14 mouse cellular contexts compared by ENCODE assay signal in genomic region chr11:117278113-117278512, GRCm38 (mm10).
DNase-seq lines count a peak whose midpoint lies in the region; ATAC-seq and TF ChIP-seq lines count a peak whose summit lies in the region.
"Had no signal": no experiment of that assay in that cellular context is flagged by ENCODE, and none has a peak within 500 bp of the region (broad histone marks: within the 10 kb centered on the region; RNA-seq: fewer than 3 reads in every experiment).

No protein-coding gene starts in this region.

- H3K27ac ChIP-seq in forebrain, embryonic 13.5 days: peak overlapping the region; percentile 19; the same call in 1 of the 2 replicates
- H3K27ac ChIP-seq in forebrain, embryonic 11.5 days (ENCODE audit: low read depth, low read length): no peak overlapping the region
- H3K27ac ChIP-seq in intestine, embryonic 16.5 days (ENCODE audit: low read length): peak overlapping the region; percentile 39; the same call in 1 of the 2 replicates
- no peak overlapping the region for H3K27ac ChIP-seq in intestine, embryonic 15.5 days
- H3K27ac ChIP-seq in limb, embryonic 10.5 days: peak overlapping the region; percentile 22
- H3K27ac ChIP-seq: hindbrain, embryonic 12.5 days had no signal

- no peak for TF ChIP-seq CTCF in E14TG2a.4 (conservative IDR thresholded peaks at IDR 0.05; ENCODE audit: low read length)

- DNase-seq in forebrain, embryonic 11.5 days (ENCODE audit: low spot score): no peak
- no peak for DNase-seq in limb, embryonic 10.5 days (ENCODE audit: low spot score)
- no peak for DNase-seq in cerebellum, postnatal 14 days
- DNase-seq: cerebellum, adult 9-10 months; lung, adult 2 months; retina, postnatal 1 day had no signal

- H3K4me3 ChIP-seq in forebrain, embryonic 13.5 days: no peak overlapping the region
- H3K4me3 ChIP-seq in forebrain, embryonic 11.5 days (ENCODE audit: low read depth, low read length): no peak overlapping the region
- H3K4me3 ChIP-seq in intestine, embryonic 16.5 days (ENCODE audit: low read length): no peak overlapping the region
- no peak overlapping the region for H3K4me3 ChIP-seq in intestine, embryonic 15.5 days (replicated peaks)
- peak overlapping the region; percentile 35; the same call in 1 of the 2 replicates for H3K4me3 ChIP-seq in E14TG2a.4 (replicated peaks; ENCODE audit: low read length)
- H3K4me3 ChIP-seq in limb, embryonic 10.5 days: peak overlapping the region; percentile 2
- H3K4me3 ChIP-seq: hindbrain, embryonic 12.5 days had no signal

- H3K9ac ChIP-seq in forebrain, embryonic 13.5 days: peak overlapping the region; percentile 8; the same call in 1 of the 2 replicates
- H3K9ac ChIP-seq in forebrain, embryonic 11.5 days (ENCODE audit: low read length): no peak overlapping the region
- no peak overlapping the region for H3K9ac ChIP-seq in intestine, embryonic 16.5 days (ENCODE audit: low read depth, low read length)
- no peak overlapping the region for H3K9ac ChIP-seq in intestine, embryonic 15.5 days
- H3K9ac ChIP-seq: hindbrain, embryonic 12.5 days had no signal

- no peaks in the 10 kb centered on the region for H3K9me3 ChIP-seq in forebrain, embryonic 13.5 days (replicated peaks)
- H3K9me3 ChIP-seq in forebrain, embryonic 11.5 days (ENCODE audit: control insufficient read depth, low read length): no peaks in the 10 kb centered on the region
- no peaks in the 10 kb centered on the region for H3K9me3 ChIP-seq in intestine, embryonic 16.5 days (ENCODE audit: control insufficient read depth, low read length)
- no peaks in the 10 kb centered on the region for H3K9me3 ChIP-seq in intestine, embryonic 15.5 days
- no peaks in the 10 kb centered on the region for H3K9me3 ChIP-seq in E14TG2a.4 (ENCODE audit: low read length)
- no peaks in the 10 kb centered on the region for H3K9me3 ChIP-seq in limb, embryonic 10.5 days (replicated peaks)
- H3K9me3 ChIP-seq: hindbrain, embryonic 12.5 days had no signal

- WGBS in forebrain, embryonic 13.5 days: 15% methylated on average over 1 of the region's 1 CpGs
- 27% methylated on average over 1 of the region's 1 CpGs for WGBS in forebrain, embryonic 11.5 days
- 33% methylated on average over 1 of the region's 1 CpGs for WGBS in intestine, embryonic 16.5 days
- 24% methylated on average over 1 of the region's 1 CpGs for WGBS in intestine, embryonic 15.5 days
- 6% methylated on average over 1 of the region's 1 CpGs for WGBS in limb, embryonic 10.5 days

- no peak overlapping the region for H3K4me2 ChIP-seq in forebrain, embryonic 13.5 days
- no peak overlapping the region for H3K4me2 ChIP-seq in forebrain, embryonic 11.5 days (ENCODE audit: low read depth, low read length, severe bottlenecking)
- no peak overlapping the region for H3K4me2 ChIP-seq in intestine, embryonic 16.5 days (ENCODE audit: low read depth, low read length)
- no peak overlapping the region for H3K4me2 ChIP-seq in intestine, embryonic 15.5 days (replicated peaks)

- H3K4me1 ChIP-seq in forebrain, embryonic 13.5 days: peaks cover 45% of the 10 kb centered on the region
- H3K4me1 ChIP-seq in forebrain, embryonic 11.5 days (replicated peaks; ENCODE audit: control insufficient read depth, insufficient read depth, low read length): peaks cover 13% of the 10 kb centered on the region
- H3K4me1 ChIP-seq in intestine, embryonic 16.5 days (ENCODE audit: control insufficient read depth, insufficient read depth, low read length): peaks cover 78% of the 10 kb centered on the region
- H3K4me1 ChIP-seq in intestine, embryonic 15.5 days (replicated peaks): peaks cover 76% of the 10 kb centered on the region
- peaks cover 94% of the 10 kb centered on the region for H3K4me1 ChIP-seq in E14TG2a.4 (replicated peaks; ENCODE audit: low read depth, low read length)
- H3K4me1 ChIP-seq in limb, embryonic 10.5 days: peaks cover 100% of the 10 kb centered on the region

- no peaks in the 10 kb centered on the region for H3K27me3 ChIP-seq in forebrain, embryonic 13.5 days
- H3K27me3 ChIP-seq in forebrain, embryonic 11.5 days (ENCODE audit: control insufficient read depth, insufficient read depth, low read length): no peaks in the 10 kb centered on the region
- H3K27me3 ChIP-seq in intestine, embryonic 16.5 days (replicated peaks; ENCODE audit: control insufficient read depth, insufficient read depth, low read length): no peaks in the 10 kb centered on the region
- H3K27me3 ChIP-seq in intestine, embryonic 15.5 days (replicated peaks): no peaks in the 10 kb centered on the region
- no peaks in the 10 kb centered on the region for H3K27me3 ChIP-seq in E14TG2a.4 (ENCODE audit: insufficient read depth, low read length)
- H3K27me3 ChIP-seq in limb, embryonic 10.5 days (ENCODE audit: low read depth, poor library complexity, severe bottlenecking): no peaks in the 10 kb centered on the region
- H3K27me3 ChIP-seq: hindbrain, embryonic 12.5 days; Patski had no signal

- no peaks in the 10 kb centered on the region for H3K36me3 ChIP-seq in forebrain, embryonic 13.5 days (ENCODE audit: poor library complexity, severe bottlenecking)
- H3K36me3 ChIP-seq in forebrain, embryonic 11.5 days (ENCODE audit: control insufficient read depth, insufficient read depth, low read length): no peaks in the 10 kb centered on the region
- H3K36me3 ChIP-seq in intestine, embryonic 16.5 days (ENCODE audit: control insufficient read depth, insufficient read depth, low read length): no peaks in the 10 kb centered on the region
- 0 out of 2 replicates have a peak, but pooled peaks cover 2% of the 10 kb centered on the region for H3K36me3 ChIP-seq in intestine, embryonic 15.5 days
- H3K36me3 ChIP-seq in E14TG2a.4 (ENCODE audit: insufficient read depth, low read length): 0 out of 2 replicates have a peak, but pooled peaks cover 3% of the 10 kb centered on the region
- H3K36me3 ChIP-seq in limb, embryonic 10.5 days: peaks cover 41% of the 10 kb centered on the region
- H3K36me3 ChIP-seq: hindbrain, embryonic 12.5 days had no signal

- ATAC-seq in forebrain, embryonic 13.5 days: no peak
- no peak for ATAC-seq in forebrain, embryonic 11.5 days (replicated peaks; ENCODE audit: low FRiP score)
- no peak for ATAC-seq in intestine, embryonic 16.5 days
- no peak for ATAC-seq in intestine, embryonic 15.5 days
- no peak for ATAC-seq in CD4-positive, CD25-positive, alpha-beta regulatory T cell, adult 4 months
- ATAC-seq: forebrain, embryonic 16.5 days; Patski had no signal

Comparison
In these comparisons a context has a peak if more than half of its experiments do, and no peak if none do; other contexts are left out.
1. H3K27ac ChIP-seq: peak in forebrain, embryonic 13.5 days (single experiment), intestine, embryonic 16.5 days (single experiment) and limb, embryonic 10.5 days (single experiment); none in forebrain, embryonic 11.5 days (single experiment) and intestine, embryonic 15.5 days (single experiment).
2. H3K4me3 ChIP-seq: peak in E14TG2a.4 (single experiment) and limb, embryonic 10.5 days (single experiment); none in forebrain, embryonic 13.5 days (single experiment), forebrain, embryonic 11.5 days (single experiment), intestine, embryonic 16.5 days (single experiment) and intestine, embryonic 15.5 days (single experiment).